Mouse (Mus musculus): ENCODE data around the gene Zdhhc4. TPM values are rescaled to one million over a fixed set of nuclear protein-coding genes. Genes with fewer than 3 reads are reported as not detected.
A peak's percentile ranks its signal among the peaks of the same experiment; 100 is the strongest.

Gene Zdhhc4
- total RNA-seq, 2 experiments from 2014 or later, result 35.0 to 40.6 TPM

DNA sequence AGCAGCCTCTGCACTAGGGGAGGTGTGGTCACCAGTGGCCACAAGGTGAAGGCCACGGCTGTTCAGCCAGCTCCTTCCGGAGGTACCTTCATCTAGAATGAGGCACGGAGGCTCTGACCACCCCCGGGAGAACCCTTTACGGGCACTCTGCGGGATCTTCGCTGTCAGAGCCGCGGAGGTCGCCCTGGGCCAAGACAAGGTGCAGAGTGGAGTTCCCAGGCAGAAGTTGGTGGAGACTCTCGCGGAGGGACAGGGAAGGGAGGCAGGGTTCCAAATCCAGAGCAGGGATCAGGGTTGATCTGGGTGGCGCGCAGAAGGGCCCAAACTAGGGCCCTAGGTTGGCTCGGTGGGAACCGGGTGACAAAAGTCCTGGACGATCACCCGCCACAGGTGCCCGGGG is 36.2 kb downstream of the Zdhhc4 start:
- Histone ChIP-seq H3K27ac (no peak overlapping the region), H3K4me3 (peak overlapping the region; percentile 63)
- no peak for TF ChIP-seq CTCF (IDR thresholded peaks at IDR 0.05)
- no peak for DNase-seq
- intact Hi-C loops (cut with DNase I), result no loop called here

- Histone ChIP-seq H3K27ac (no peak overlapping the region), H3K4me3 (no peak overlapping the region)
- no peak for TF ChIP-seq CTCF (IDR thresholded peaks at IDR 0.05)
- no peak for DNase-seq
- intact Hi-C loops (cut with DNase I), result no loop called here
These were observed 39.8 kb downstream of the Zdhhc4 start for GRCm38 (mm10) chr5:143289299-143289698.

- peak overlapping the region; percentile 45; the same call in 1 of the 2 replicates for H3K4me3 ChIP-seq
- H3K27ac ChIP-seq, result no peak overlapping the region
- TF ChIP-seq CTCF (IDR thresholded peaks at IDR 0.05), result no peak
- intact Hi-C loops (cut with DNase I), result no loop called here
- no peak for DNase-seq
These were observed 40.6 kb downstream of the Zdhhc4 start for GRCm38 (mm10) chr5:143288378-143288911.

- no peak for DNase-seq
- intact Hi-C loops (cut with DNase I), result no loop called here
- Histone ChIP-seq H3K27ac (no peak overlapping the region), H3K4me3 (peak overlapping the region; percentile 45)
- no peak for TF ChIP-seq CTCF (IDR thresholded peaks at IDR 0.05)
These were observed 41.2 kb downstream of the Zdhhc4 start for GRCm38 (mm10) chr5:143287774-143288328.

- intact Hi-C loops (cut with DNase I), result no loop called here
- TF ChIP-seq CTCF (IDR thresholded peaks at IDR 0.05), result peak; percentile 9; the same call in 1 of the 2 replicates
- Histone ChIP-seq H3K4me3 (no peak overlapping the region), H3K27ac (no peak overlapping the region)
- no peak for DNase-seq
These were observed 44.3 kb downstream of the Zdhhc4 start for GRCm38 (mm10) chr5:143284762-143285161.

DNA sequence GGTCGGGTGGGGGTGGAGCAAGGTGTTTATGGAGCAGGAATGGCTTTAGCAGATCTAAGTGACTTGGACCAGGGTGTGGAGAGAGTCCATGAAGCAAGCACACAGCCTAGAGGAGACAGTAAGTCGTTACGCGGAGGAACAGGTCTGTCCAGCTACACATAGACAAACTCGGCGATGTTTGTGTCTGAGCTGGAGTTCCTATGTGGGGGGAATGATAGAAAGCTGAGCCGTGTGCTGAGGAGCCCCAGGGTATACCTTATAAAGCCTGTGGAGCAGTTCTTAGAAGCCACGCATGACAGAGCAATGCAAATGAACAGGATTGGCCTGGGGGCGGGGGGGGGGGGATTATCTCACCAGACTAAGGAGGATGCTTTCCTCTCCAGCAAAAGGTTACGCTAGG is 49.8 kb downstream of the Zdhhc4 start:
- no peak overlapping the region for H3K4me3 ChIP-seq
- intact Hi-C loops (cut with DNase I), result no loop called here
- TF ChIP-seq CTCF (IDR thresholded peaks at IDR 0.05), result no peak
- H3K27ac ChIP-seq, result no peak overlapping the region
- DNase-seq, result no peak

GRCm38 (mm10) chr5:143275761-143276160 is 53.3 kb downstream of the Zdhhc4 start:
- no peak overlapping the region for H3K4me3 ChIP-seq
- no peak overlapping the region for H3K27ac ChIP-seq
- intact Hi-C loops (cut with DNase I), result no loop called here
- no peak for TF ChIP-seq CTCF (IDR thresholded peaks at IDR 0.05)
- no peak for DNase-seq

DNA sequence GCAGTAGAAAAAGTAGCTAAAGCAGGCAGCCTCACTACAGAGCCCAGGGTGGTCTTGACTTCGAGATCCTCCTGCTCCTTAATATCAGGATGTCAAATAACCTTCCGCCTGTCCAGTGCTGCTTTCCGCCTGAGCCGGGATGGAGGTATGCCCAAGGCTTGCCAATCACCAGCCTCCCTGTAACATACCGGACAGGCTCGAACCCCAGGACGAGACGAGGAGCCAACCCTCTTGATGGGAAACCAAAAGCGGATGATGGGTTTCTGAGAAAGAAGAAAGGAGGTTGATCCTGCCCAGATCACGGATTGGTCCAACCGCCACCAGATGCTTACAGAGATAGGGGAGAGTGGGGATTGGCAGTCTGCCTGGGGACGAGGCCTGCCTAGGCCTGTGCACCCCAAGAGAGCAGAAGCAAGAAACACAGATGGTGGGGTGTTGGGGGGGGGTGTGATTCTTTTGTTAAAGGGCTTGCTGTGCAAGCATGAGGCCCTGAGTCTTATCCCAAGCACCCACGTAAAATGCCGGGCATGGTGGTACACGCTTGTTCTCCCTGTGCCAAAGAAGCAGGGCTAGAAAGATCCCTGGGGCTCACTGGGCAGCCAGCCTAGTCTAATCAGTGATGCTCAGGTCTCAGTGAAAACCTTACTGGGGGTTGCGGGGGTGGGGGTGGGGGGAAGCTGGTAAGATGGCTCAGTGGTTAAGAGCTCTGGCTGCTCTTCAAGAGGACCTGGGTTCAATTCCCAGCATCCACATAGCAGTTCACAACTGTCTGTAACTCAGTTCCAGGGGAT is 56.3 kb downstream of the Zdhhc4 start:
- DNase-seq, result no peak
- Histone ChIP-seq H3K27ac (no peak overlapping the region), H3K4me3 (no peak overlapping the region)
- no peak for TF ChIP-seq CTCF (IDR thresholded peaks at IDR 0.05)
- intact Hi-C loops (cut with DNase I), result no loop called here

DNA sequence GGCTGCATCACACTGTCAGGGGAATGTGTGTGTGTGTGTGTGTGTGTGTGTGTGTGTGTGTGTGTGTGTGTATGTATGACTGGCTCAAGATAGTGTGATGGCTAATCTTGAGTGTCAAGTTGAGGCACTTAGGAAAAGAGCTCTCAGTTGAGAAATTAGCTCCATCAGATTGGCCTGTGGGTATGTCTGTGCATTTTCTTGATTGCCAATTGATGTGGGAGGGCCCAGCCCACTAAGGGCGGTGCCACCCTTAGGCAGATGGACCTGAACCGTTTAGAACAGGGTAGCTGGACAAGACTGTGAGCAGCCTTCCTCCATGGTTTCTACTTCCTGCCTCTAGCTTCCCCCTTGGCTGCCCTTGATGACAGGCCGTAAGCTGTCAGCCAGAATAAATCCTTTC is 56.9 kb downstream of the Zdhhc4 start:
- no peak overlapping the region for H3K27ac ChIP-seq

GRCm38 (mm10) chr5:143271642-143272041 is 57.4 kb downstream of the Zdhhc4 start:
- no peak for TF ChIP-seq CTCF (IDR thresholded peaks at IDR 0.05)
- H3K27ac ChIP-seq, result no peak overlapping the region
- no peak for DNase-seq
- H3K4me3 ChIP-seq, result no peak overlapping the region
- intact Hi-C loops (cut with DNase I), result no loop called here

More for the DNA sequence above, 56.9 kb downstream of the Zdhhc4 start:
- no peak overlapping the region for H3K4me3 ChIP-seq
- no peak for TF ChIP-seq CTCF (IDR thresholded peaks at IDR 0.05)
- no peak for DNase-seq
- intact Hi-C loops (cut with DNase I), result no loop called here

DNA sequence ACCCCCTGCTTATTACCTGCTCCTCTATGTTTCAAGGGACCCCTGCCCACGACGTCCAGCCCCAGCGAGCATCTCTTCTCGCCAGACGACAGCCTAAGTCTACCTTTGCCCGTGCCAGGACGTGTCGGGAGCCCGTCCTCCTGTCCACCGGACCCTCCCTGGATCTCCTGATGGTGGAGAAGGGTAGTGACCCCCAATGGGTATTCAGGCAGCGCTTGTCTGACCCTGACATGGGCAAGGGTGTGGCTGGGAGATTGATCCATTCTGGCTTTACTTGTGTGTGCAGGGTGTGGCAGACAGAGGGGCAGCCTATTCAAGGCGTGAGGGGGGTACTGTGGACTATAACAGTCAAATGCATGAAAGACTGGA is 58.9 kb downstream of the Zdhhc4 start:
- peak overlapping the region; percentile 95 for H3K4me3 ChIP-seq
- DNase-seq, result no peak
- intact Hi-C loops (cut with DNase I), result loop anchor here (1.0 kb wide), 1 partner anchor 36 kb away; no protein-coding TSS in a partner anchor
- no peak for TF ChIP-seq CTCF (IDR thresholded peaks at IDR 0.05)
- H3K27ac ChIP-seq, result peak overlapping the region; percentile 87

- peak; percentile 84 for DNase-seq
- TF ChIP-seq CTCF (IDR thresholded peaks at IDR 0.05), result no peak
- intact Hi-C loops (cut with DNase I), result loop anchor here (1.0 kb wide), 1 partner anchor 35 kb away; no protein-coding TSS in a partner anchor
- Histone ChIP-seq H3K27ac (peak within 1 kb of the TSS; percentile 87), H3K4me3 (peak within 1 kb of the TSS; percentile 95)
These were observed 59.5 kb downstream of the Zdhhc4 start, which contains the start of gene Zfp316 for GRCm38 (mm10) chr5:143269363-143270150. Zfp316 (minus strand) TSS chr5:143270022.

- DNase-seq, result no peak
- intact Hi-C loops (cut with DNase I), result no loop called here
- Histone ChIP-seq H3K4me3 (peak overlapping the region; percentile 95), H3K27ac (peak overlapping the region; percentile 87)
- TF ChIP-seq CTCF (IDR thresholded peaks at IDR 0.05), result no peak
These were observed 60.1 kb downstream of the Zdhhc4 start for GRCm38 (mm10) chr5:143268985-143269362.

Data from gastrocnemius, adult 2 months (tissue).